Mouse (Mus musculus) T-helper 1 cell (primary cell): Measurements from ENCODE around the gene Wfdc15a.
"Not testable (repeated sequence)": the region's sequence is repeated elsewhere in the genome, so short reads cannot be mapped to it uniquely, and the experiment has no call there.

Experiments
- in situ Hi-C: fragments of 300-600 bp; cut with MboI, MseI; formaldehyde crosslinking; loops from one replicate; pipeline ENCODE4 v1.15.1; 2025; ENCODE audit warnings: high pct_unique_total_duplicates

Wfdc15a gene

GRCm38 (mm10) chr2:164199626-164200327, at the start of gene Wfdc15a:
Gene Wfdc15a, minus strand, starts transcription at chr2:164200130.
- in situ Hi-C loops: no loop called here

GRCm38 (mm10) chr2:164238366-164238765, 38.4 kb upstream of the Wfdc15a start, which contains the start of gene Svs2:
Gene Svs2, minus strand, starts transcription at chr2:164238466.
- in situ Hi-C loops: no loop called here

- in situ Hi-C loops: no loop called here
These were observed 32.7 kb upstream of the Wfdc15a start for GRCm38 (mm10) chr2:164232671-164233070.

GRCm38 (mm10) chr2:164228361-164229070, 28.6 kb upstream of the Wfdc15a start:
- in situ Hi-C loops: no loop called here

GRCm38 (mm10) chr2:164221522-164221921, 21.6 kb upstream of the Wfdc15a start, which contains the start of gene Wfdc15b:
Gene Wfdc15b, minus strand, starts transcription at chr2:164221660.
- in situ Hi-C loops: no loop called here

- in situ Hi-C loops: no loop called here
These were observed 19.4 kb upstream of the Wfdc15a start for GRCm38 (mm10) chr2:164219295-164219694.

GRCm38 (mm10) chr2:164212711-164213110, 12.8 kb upstream of the Wfdc15a start:
- in situ Hi-C loops: no loop called here

- in situ Hi-C loops: no loop called here
These were observed 11.0 kb upstream of the Wfdc15a start for GRCm38 (mm10) chr2:164210892-164211291.

GRCm38 (mm10) chr2:164206676-164207075, 6.7 kb upstream of the Wfdc15a start:
- in situ Hi-C loops: no loop called here

- in situ Hi-C loops: not testable (repeated sequence)
These were observed 6.1 kb upstream of the Wfdc15a start for GRCm38 (mm10) chr2:164206011-164206410.

- in situ Hi-C loops: no loop called here
These were observed 3.3 kb downstream of the Wfdc15a start for GRCm38 (mm10) chr2:164196700-164196990.

GRCm38 (mm10) chr2:164195971-164196699, 3.8 kb downstream of the Wfdc15a start:
- in situ Hi-C loops: no loop called here

GRCm38 (mm10) chr2:164194959-164195630, 4.8 kb downstream of the Wfdc15a start:
- in situ Hi-C loops: no loop called here

- in situ Hi-C loops: no loop called here
These were observed 7.7 kb downstream of the Wfdc15a start for GRCm38 (mm10) chr2:164192279-164192678.

- in situ Hi-C loops: no loop called here
These were observed 9.4 kb downstream of the Wfdc15a start, which contains the start of gene Wfdc12 for GRCm38 (mm10) chr2:164190576-164190975. Gene Wfdc12, minus strand, starts transcription at chr2:164190608.

- in situ Hi-C loops: no loop called here
These were observed 11.2 kb downstream of the Wfdc15a start for GRCm38 (mm10) chr2:164188722-164189121.

GRCm38 (mm10) chr2:164184145-164184719, 15.7 kb downstream of the Wfdc15a start:
- in situ Hi-C loops: no loop called here

GRCm38 (mm10) chr2:164183340-164183739, 16.6 kb downstream of the Wfdc15a start:
- in situ Hi-C loops: no loop called here

- in situ Hi-C loops: no loop called here
These were observed 17.2 kb downstream of the Wfdc15a start, which contains the start of gene Wfdc5 for GRCm38 (mm10) chr2:164182692-164183255. Gene Wfdc5, minus strand, starts transcription at chr2:164182742.

- in situ Hi-C loops: no loop called here
These were observed 19.2 kb downstream of the Wfdc15a start for GRCm38 (mm10) chr2:164180770-164181169.

GRCm38 (mm10) chr2:164180124-164180523, 19.8 kb downstream of the Wfdc15a start:
- in situ Hi-C loops: no loop called here
